ENCODE assay signal across 13 mouse cellular contexts in genomic region chr5:73063768-73064669, GRCm38 (mm10). TPM values are rescaled to one million over a fixed set of nuclear protein-coding genes. Genes with fewer than 3 reads are reported as not detected.
"Had no signal": no experiment of that assay in that cellular context is flagged by ENCODE, and none has a peak within 500 bp of the region (broad histone marks: within the 10 kb centered on the region; RNA-seq: fewer than 3 reads in every experiment).

No protein-coding gene starts in this region.

- H3K4me1 ChIP-seq: midbrain, embryonic 10.5 days had no signal

- H3K4me3 ChIP-seq: limb, embryonic 13.5 days; midbrain, embryonic 10.5 days; myocyte; neural tube, embryonic 15.5 days had no signal

- H3K4me2 ChIP-seq: limb, embryonic 13.5 days; neural tube, embryonic 15.5 days had no signal

- H3K9me3 ChIP-seq: limb, embryonic 13.5 days; midbrain, embryonic 10.5 days; neural tube, embryonic 15.5 days had no signal

- DNase-seq: kidney, postnatal 10 days; layer of hippocampus, postnatal 36 days; lung, adult 18-20 months; midbrain, embryonic 14.5 days; right cerebral cortex, adult 18-20 months; right cerebral cortex, postnatal 25 days; thymus, postnatal 4 days had no signal

- H3K9ac ChIP-seq: limb, embryonic 13.5 days; neural tube, embryonic 15.5 days had no signal

- ATAC-seq: intestine, postnatal 0 days had no signal

- H3K27me3 ChIP-seq: limb, embryonic 13.5 days; neural tube, embryonic 15.5 days had no signal

- H3K27ac ChIP-seq: limb, embryonic 13.5 days; midbrain, embryonic 10.5 days; neural tube, embryonic 15.5 days had no signal

RNA-seq across cellular contexts. Expression of gene Slc10a4, which starts 57.3 kb away (rescaled TPM):
- total RNA-seq: liver, adult 2 months had no signal
- polyA plus RNA-seq: liver, adult 2 months had no signal
